Mouse (Mus musculus) kidney, adult 8-10 months (tissue): ENCODE data around the gene Tceal1.
A peak's percentile ranks its signal among the peaks of the same experiment; 100 is the strongest.
"Not testable (repeated sequence)": the region's sequence is repeated elsewhere in the genome, so short reads cannot be mapped to it uniquely, and the experiment has no call there.

Experiments
- DNase-seq, 2 experiments: peaks; one replicate each; pipeline ENCODE4 v3.0.0; 2022

The Tceal1 gene

GRCm38 (mm10) chrX:136707446-136708167 lies at the start of gene Tceal1:
Tceal1 (plus strand) TSS chrX:136707982.
- peak; percentile 37 to 66 for DNase-seq

GRCm38 (mm10) chrX:136666281-136666706 lies 41.5 kb upstream of the Tceal1 start:
- no peak for DNase-seq

GRCm38 (mm10) chrX:136666762-136667464 lies 40.9 kb upstream of the Tceal1 start:
- not testable (repeated sequence) for DNase-seq

- no peak for DNase-seq
Measured at GRCm38 (mm10) chrX:136668794-136669193, 39.0 kb upstream of the Tceal1 start.

GRCm38 (mm10) chrX:136680989-136681388 lies 26.8 kb upstream of the Tceal1 start:
- no peak for DNase-seq

- not testable (repeated sequence) for DNase-seq
Measured at GRCm38 (mm10) chrX:136691606-136692293, 16.0 kb upstream of the Tceal1 start.

GRCm38 (mm10) chrX:136692294-136692675 lies 15.5 kb upstream of the Tceal1 start:
- DNase-seq, result no peak

GRCm38 (mm10) chrX:136693196-136693595 lies 14.6 kb upstream of the Tceal1 start:
- DNase-seq, result no peak

GRCm38 (mm10) chrX:136708168-136708681 lies 443 bp downstream of the Tceal1 start:
- peak; percentile 6 to 7 for DNase-seq

GRCm38 (mm10) chrX:136708782-136709181 lies 1.0 kb downstream of the Tceal1 start:
- no peak for DNase-seq

GRCm38 (mm10) chrX:136714742-136715474 lies 7.1 kb downstream of the Tceal1 start:
- DNase-seq, result not testable (repeated sequence)

- DNase-seq, result no peak
Measured at GRCm38 (mm10) chrX:136732016-136732415, 24.2 kb downstream of the Tceal1 start.

GRCm38 (mm10) chrX:136740087-136740790 lies 32.5 kb downstream of the Tceal1 start:
- no peak for DNase-seq

GRCm38 (mm10) chrX:136740791-136741650 lies 33.2 kb downstream of the Tceal1 start:
- DNase-seq, result peak; percentile 94 to 97

GRCm38 (mm10) chrX:136741651-136742201 lies 33.9 kb downstream of the Tceal1 start:
- peak in 1 of 2 experiments; percentile 66 for DNase-seq

- peak in 1 of 2 experiments; percentile 12 for DNase-seq
Measured at GRCm38 (mm10) chrX:136742241-136742640, 34.5 kb downstream of the Tceal1 start.

- peak; percentile 59 to 62 for DNase-seq
Measured at GRCm38 (mm10) chrX:136742661-136743103, 34.9 kb downstream of the Tceal1 start.

GRCm38 (mm10) chrX:136743459-136743858 lies 35.7 kb downstream of the Tceal1 start, which contains the start of gene Morf4l2:
Morf4l2 (minus strand) TSS chrX:136743690.
- DNase-seq, result peak in 1 of 2 experiments; percentile 1

- no peak for DNase-seq
Measured at GRCm38 (mm10) chrX:136744663-136745062, 36.9 kb downstream of the Tceal1 start.

- no peak for DNase-seq
Measured at GRCm38 (mm10) chrX:136749329-136749728, 41.5 kb downstream of the Tceal1 start.
